Mouse (Mus musculus): ENCODE measurements at regions not wholly inside any gene's neighbourhood (a gene's known extent, or its start where the extent isn't known, plus 50 kb on each side); places are given as distances from the start of the nearest gene placed in this dataset.

DNA sequence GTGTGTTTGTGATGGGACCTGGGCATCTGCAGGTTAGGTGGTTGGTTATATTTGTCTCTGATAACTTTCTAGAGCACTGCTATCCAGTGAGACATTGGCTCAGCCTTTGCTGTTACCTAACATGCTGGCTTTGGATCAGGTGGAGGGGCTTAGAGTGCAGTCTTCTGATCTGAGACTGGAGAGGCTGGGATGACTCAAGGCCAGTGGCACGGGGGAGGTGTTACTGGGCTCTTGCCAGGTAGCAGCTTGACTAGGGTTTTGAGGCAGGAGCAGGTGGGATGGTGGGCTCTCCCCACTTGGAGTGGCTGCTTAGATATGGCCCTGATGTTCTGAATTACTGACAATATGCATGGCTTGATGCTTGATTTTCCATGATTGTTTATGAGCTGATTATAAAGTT is 236.0 kb downstream of the Zfp704 start:
- no peak for DNase-seq (ENCODE audit: low spot score in 2 of 2)

DNA sequence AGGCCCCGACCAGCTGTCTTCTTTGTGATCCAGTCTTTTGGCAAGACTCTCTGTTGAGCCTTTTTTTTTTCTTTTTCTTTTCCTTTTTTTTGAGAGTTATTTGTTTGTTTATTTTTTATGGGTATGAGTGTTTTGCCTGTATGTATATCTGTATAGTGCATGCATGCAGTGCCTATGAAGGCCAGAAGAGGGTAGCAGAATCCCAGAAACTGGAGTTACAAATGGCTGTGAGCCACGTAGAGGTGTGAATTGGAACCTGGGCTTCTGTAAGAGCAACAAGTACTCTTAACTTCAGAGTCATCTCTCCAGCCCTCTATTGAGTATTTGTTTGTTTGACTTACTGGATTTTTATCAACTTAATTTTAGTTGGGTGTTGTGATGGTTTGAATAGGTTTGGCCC is 239.8 kb downstream of the Zfp704 start:
- no peak for DNase-seq (ENCODE audit: low spot score in 2 of 2)

DNA sequence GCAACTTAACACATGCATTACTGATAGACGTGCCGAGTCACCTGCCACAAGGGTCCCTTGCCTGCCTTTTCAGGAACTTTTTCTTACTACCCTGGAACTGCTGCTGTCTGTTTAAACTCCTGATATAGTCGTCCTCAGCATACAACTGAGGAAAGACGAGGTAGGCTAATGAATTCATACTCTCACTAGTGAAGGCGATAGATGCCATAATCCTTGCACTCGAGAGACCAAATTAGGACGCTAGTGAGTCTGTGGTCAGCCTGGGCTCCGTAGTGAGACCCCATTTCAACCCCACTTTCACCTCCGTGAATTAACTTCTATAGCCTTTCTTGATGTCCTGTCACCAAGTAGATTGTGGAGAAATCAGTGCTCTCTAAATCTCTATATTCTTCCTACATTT is 244.1 kb downstream of the Zfp704 start:
- no peak for DNase-seq (ENCODE audit: low spot score in 2 of 2)

DNA sequence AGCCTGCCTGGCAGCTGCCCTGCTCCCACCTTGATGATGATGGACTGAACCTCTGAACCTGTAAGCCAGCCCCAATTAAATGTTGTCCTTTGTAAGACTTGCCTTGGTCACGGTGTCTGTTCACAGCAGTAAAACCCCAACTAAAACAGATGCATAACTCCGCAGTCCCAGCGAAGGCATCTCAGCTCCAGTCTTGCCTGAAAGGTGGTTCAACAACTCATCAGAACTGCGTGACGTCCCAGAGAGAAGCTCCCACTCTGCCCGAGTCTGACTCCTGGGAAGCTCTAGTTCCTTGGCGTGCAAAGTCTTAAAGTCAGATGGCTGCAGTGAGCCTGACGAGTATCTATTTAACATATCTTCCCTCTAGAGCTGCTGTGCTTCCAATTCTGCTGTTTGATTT is 250.7 kb downstream of the Zfp704 start:
- DNase-seq (ENCODE audit: low spot score in 2 of 2), result no peak

- DNase-seq (ENCODE audit: low spot score in 2 of 2), result no peak
Measured at GRCm38 (mm10) chr3:9358111-9358510, 251.8 kb downstream of the Zfp704 start.

- no peak for DNase-seq (ENCODE audit: low spot score in 2 of 2)
Measured at GRCm38 (mm10) chr3:9357639-9358038, 252.2 kb downstream of the Zfp704 start.

DNA sequence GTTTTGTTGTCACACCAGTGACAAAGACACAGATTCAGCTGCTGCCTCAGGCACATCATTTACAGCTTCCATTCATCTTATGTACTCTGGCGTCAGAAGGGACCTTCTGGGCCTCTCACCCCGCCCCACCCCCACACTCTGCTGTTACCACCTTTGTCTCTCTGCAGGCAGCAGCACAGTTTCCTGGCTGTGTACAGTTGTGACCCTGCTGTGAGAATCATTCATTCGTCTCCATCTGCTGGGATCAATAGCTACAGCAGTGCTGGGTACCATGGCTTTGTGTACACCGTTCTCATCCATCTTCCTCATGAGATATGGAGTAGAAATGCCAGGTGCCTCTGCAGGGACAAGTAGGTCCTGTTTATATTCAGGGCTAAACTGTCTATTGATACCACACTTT is 254.0 kb downstream of the Zfp704 start:
- DNase-seq (ENCODE audit: low spot score in 2 of 2), result no peak

- no peak for DNase-seq (ENCODE audit: low spot score in 2 of 2)
Measured at GRCm38 (mm10) chr3:9354756-9355155, 255.1 kb downstream of the Zfp704 start.

DNA sequence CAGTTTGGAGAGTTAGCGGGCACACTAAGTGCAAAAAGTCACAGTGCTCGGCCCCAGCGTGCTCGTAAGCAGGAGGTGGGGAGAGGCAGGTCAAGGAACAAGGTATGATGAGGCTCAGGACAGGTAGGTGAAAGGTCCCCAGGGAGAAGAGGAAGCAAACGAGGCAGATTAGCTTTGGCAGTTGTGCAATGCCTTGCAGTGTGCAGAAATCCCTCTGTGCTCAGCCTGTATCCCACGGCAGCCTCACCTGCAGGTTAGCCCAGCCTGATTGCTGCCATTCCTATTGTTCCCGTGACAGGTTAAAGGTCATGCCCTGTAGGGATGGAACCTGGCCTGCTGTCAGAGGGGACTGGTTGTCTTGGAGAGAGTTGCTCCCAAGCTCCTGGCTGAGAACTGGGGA is 257.6 kb downstream of the Zfp704 start:
- no peak for DNase-seq (ENCODE audit: low spot score in 2 of 2)

DNA sequence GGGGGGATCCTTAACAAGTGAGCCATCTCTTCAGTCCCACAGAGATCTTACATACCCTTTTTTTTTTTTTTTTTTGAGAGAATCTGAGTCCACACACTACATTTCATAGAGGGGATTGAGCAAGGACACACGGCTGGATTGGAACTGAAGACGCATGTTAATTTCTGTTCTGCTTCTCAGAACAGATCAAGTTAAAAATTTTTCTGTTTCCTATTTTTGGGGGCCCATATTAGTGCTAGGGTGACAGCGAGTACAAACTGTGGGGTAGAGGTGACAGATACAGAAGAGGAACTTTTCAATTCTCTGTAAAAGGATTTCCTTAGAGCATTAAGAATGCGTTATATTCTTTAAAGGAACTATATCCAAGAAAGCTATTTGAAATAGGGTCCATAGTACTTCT is 260.1 kb downstream of the Zfp704 start:
- DNase-seq (ENCODE audit: low spot score in 2 of 2), result no peak

GRCm38 (mm10) chr3:9347446-9347860 is 262.4 kb downstream of the Zfp704 start:
- no peak for DNase-seq (ENCODE audit: low spot score in 2 of 2)

- DNase-seq (ENCODE audit: low spot score in 2 of 2), result peak in 1 of 2 experiments; percentile 14
Measured at GRCm38 (mm10) chr3:9346857-9347445, 262.9 kb downstream of the Zfp704 start.

- no peak for DNase-seq (ENCODE audit: low spot score in 2 of 2)
Measured at GRCm38 (mm10) chr3:9346356-9346755, 263.5 kb downstream of the Zfp704 start.

DNA sequence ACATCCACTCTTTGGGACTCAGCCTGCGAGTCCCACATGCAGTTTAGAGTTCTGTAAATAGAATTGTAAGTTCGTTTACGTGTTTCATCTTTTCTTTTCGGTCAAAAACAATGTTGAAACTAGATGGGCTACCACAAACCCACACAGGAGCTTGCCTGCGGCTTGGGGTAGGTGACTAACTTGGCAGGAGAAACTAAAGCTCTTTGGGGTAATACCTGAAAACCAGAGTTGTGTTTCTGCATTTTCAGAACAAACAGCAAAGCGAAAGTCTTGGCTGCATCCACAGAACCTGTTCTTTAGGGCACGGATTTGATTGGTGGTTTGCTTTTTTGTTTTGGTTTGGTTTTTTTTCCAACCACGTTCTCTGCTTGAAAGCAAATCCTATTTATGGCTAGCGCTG is 264.0 kb downstream of the Zfp704 start:
- DNase-seq (ENCODE audit: low spot score in 2 of 2), result no peak

GRCm38 (mm10) chr3:9343586-9343985 is 266.3 kb downstream of the Zfp704 start:
- DNase-seq (ENCODE audit: low spot score in 2 of 2), result no peak

DNA sequence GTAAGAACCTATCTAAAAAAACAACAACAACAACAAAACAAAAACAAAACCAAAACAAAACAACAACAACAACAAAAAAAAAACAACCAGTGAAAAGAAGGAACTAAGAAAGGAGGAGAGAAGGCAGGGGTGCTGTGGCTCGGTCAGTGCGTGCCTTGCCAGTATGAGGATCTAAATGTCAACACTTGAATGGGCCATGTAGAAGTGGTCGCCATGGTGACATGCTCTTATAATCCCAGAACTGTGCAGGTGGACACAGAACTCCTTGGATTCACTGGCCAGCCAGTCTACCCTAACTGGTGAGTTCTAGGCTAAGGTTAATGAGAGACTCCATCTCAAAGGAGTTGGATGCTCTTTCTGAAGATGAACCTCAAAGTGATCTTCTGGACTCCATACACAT is 267.7 kb downstream of the Zfp704 start:
- DNase-seq (ENCODE audit: low spot score in 2 of 2), result no peak

DNA sequence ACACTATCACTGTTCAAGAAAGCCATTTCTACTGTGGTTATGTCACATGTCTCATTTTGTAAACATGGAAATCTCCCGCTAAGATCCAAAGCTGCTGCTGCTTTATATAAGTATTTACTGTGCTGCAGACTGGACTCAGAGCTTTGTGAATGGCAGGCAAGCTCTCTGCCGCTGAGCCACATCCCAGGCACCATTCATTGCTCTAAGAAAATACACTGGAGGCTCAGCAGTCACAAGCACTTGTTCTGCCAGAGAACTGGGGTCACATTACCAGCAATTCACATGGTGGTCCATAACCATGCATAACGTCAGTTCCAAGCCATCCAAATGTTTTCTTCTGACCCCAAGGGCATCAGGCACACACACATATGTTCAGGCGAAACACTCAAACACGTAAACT is 268.2 kb downstream of the Zfp704 start:
- no peak for DNase-seq (ENCODE audit: low spot score in 2 of 2)

- DNase-seq (ENCODE audit: low spot score in 2 of 2), result no peak
Measured at GRCm38 (mm10) chr3:9341244-9341643, 268.6 kb downstream of the Zfp704 start.

DNA sequence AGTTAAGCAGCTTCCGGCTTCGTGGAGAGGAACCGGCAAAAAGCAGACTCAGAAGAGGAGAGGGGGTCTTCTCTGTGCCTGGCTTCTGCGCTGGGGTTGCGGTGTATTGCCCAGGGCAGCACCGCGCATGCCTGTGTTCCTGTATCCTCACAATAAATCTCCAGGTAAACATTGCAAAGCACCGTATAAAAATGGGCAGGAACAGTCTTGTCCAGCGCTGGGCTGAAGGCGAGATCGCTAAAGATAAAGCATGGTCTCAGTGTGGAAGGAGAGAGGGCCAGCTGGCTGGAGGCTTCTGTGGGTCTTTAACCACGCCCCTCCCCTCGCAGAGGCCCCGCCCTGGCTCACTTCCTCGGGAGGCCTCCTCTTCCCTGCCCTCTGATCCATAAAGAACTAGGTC is 269.1 kb downstream of the Zfp704 start:
- no peak for DNase-seq (ENCODE audit: low spot score in 2 of 2)

GRCm38 (mm10) chr3:9340344-9340743 is 269.5 kb downstream of the Zfp704 start:
- DNase-seq (ENCODE audit: low spot score in 2 of 2), result no peak

- no peak for DNase-seq (ENCODE audit: low spot score in 2 of 2)
Measured at GRCm38 (mm10) chr3:9339669-9340068, 270.2 kb downstream of the Zfp704 start.

- no peak for DNase-seq (ENCODE audit: low spot score in 2 of 2)
Measured at GRCm38 (mm10) chr3:9335580-9335979, 274.3 kb downstream of the Zfp704 start.
